Mouse (Mus musculus): Measurements from ENCODE around the gene Ephx4.

GRCm38 (mm10) chr5:107371335-107371734 lies 31.2 kb upstream of the Ephx4 start:
- TF ChIP-seq POLR2A (IDR thresholded peaks at IDR 0.05; ENCODE audit: insufficient read depth, low read length): no peak
- no peak for TF ChIP-seq CTCF (IDR thresholded peaks at IDR 0.05; ENCODE audit: low read depth, low read length)
